Mouse (Mus musculus) ovary, adult 18-20 months (tissue): Measurements from ENCODE around the gene Pramef17.
A peak's percentile ranks its signal among the peaks of the same experiment; 100 is the strongest.
"Not testable (repeated sequence)": the region's sequence is repeated elsewhere in the genome, so short reads cannot be mapped to it uniquely, and the experiment has no call there.

Source experiments
- DNase-seq: peaks from one replicate; pipeline ENCODE4 v3.0.0; 2022; ENCODE audit warnings: low spot score, mixed read lengths

The Pramef17 gene

GRCm38 (mm10) chr4:143994269-143994668 is at the start of gene Pramef17:
Pramef17 (minus strand) TSS chr4:143994369.
- DNase-seq, result not testable (repeated sequence)

- peak; percentile 58 for DNase-seq
Observed at GRCm38 (mm10) chr4:143988126-143988525, 6.0 kb downstream of the Pramef17 start.

GRCm38 (mm10) chr4:143987475-143987941 is 6.7 kb downstream of the Pramef17 start:
- peak; percentile 37 for DNase-seq

GRCm38 (mm10) chr4:143985733-143986132 is 8.4 kb downstream of the Pramef17 start:
- DNase-seq, result peak; percentile 21

- peak; percentile 5 for DNase-seq
Observed at GRCm38 (mm10) chr4:143985165-143985564, 9.0 kb downstream of the Pramef17 start.

GRCm38 (mm10) chr4:143983446-143983845 is 10.7 kb downstream of the Pramef17 start:
- DNase-seq, result not testable (repeated sequence)

DNA sequence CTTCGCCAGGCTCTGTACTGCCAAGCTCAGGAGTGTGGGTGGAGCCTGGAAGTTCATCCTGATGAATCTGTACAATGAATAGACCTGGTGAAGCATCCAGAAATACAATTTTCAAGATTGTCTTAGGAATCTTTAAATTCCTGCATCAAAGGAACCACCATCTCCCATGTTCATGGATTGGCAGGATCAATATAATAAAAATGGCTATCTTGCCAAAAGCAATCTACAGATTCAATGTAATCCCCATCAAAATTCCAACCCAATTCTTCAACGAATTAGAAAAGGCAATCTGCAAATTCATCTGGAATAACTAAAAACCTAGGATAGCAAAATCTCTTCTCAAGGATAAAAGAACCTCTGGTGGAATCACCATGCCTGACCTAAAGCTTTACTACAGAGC is 27.3 kb downstream of the Pramef17 start, which contains the start of gene Gm13101:
Gene Gm13101 (minus strand): TSS at position 101 of the 400 bp plus-strand sequence.
- DNase-seq, result not testable (repeated sequence)

GRCm38 (mm10) chr4:143950916-143951315 is 43.3 kb downstream of the Pramef17 start, which contains the start of gene Pramef25:
Pramef25 (minus strand) TSS chr4:143951016.
- not testable (repeated sequence) for DNase-seq
